Mouse (Mus musculus) CD4-positive, CD25-positive, alpha-beta regulatory T cell, adult 2 months (primary cell): ENCODE data around the gene Gtsf1.
"Not testable (repeated sequence)": the region's sequence is repeated elsewhere in the genome, so short reads cannot be mapped to it uniquely, and the experiment has no call there.

Experiments used
- DNase-seq: peaks from one replicate; pipeline ENCODE4 v3.0.0-alpha.2; 2012; ENCODE audit warnings: low read depth, low spot score

The Gtsf1 gene

GRCm38 (mm10) chr15:103430241-103430640 lies at the start of gene Gtsf1:
Gene Gtsf1, minus strand, starts transcription at chr15:103430470.
- no peak for DNase-seq

- no peak for DNase-seq
These were observed 48.9 kb upstream of the Gtsf1 start for GRCm38 (mm10) chr15:103479080-103479606.

- DNase-seq = no peak
These were observed 43.5 kb upstream of the Gtsf1 start for GRCm38 (mm10) chr15:103473769-103474168.

- no peak for DNase-seq
These were observed 42.9 kb upstream of the Gtsf1 start for GRCm38 (mm10) chr15:103473182-103473581.

GRCm38 (mm10) chr15:103472265-103472664 lies 42.0 kb upstream of the Gtsf1 start:
- DNase-seq = no peak

GRCm38 (mm10) chr15:103471488-103472194 lies 41.4 kb upstream of the Gtsf1 start:
- no peak for DNase-seq

- DNase-seq = no peak
These were observed 32.4 kb upstream of the Gtsf1 start for GRCm38 (mm10) chr15:103462539-103463261.

- peak; percentile 45 for DNase-seq
These were observed 24.2 kb upstream of the Gtsf1 start for GRCm38 (mm10) chr15:103454449-103454848.

GRCm38 (mm10) chr15:103453551-103454218 lies 23.4 kb upstream of the Gtsf1 start, which contains the start of gene Nckap1l:
Gene Nckap1l, plus strand, starts transcription at chr15:103453794.
- DNase-seq = peak; percentile 90

GRCm38 (mm10) chr15:103448369-103448768 lies 18.1 kb upstream of the Gtsf1 start, which contains the start of gene Gtsf2:
Gene Gtsf2, minus strand, starts transcription at chr15:103448469.
- DNase-seq = no peak

- DNase-seq = not testable (repeated sequence)
These were observed 15.7 kb upstream of the Gtsf1 start for GRCm38 (mm10) chr15:103445966-103446365.

GRCm38 (mm10) chr15:103427017-103427416 lies 3.3 kb downstream of the Gtsf1 start:
- DNase-seq = no peak

- DNase-seq = not testable (repeated sequence)
These were observed 24.7 kb downstream of the Gtsf1 start for GRCm38 (mm10) chr15:103405586-103405985.

- DNase-seq = no peak
These were observed 28.9 kb downstream of the Gtsf1 start for GRCm38 (mm10) chr15:103401361-103401760.

GRCm38 (mm10) chr15:103393577-103393976 lies 36.7 kb downstream of the Gtsf1 start:
- DNase-seq = no peak

GRCm38 (mm10) chr15:103388556-103389145 lies 41.6 kb downstream of the Gtsf1 start:
- DNase-seq = peak; percentile 35

- DNase-seq = no peak
These were observed 46.3 kb downstream of the Gtsf1 start for GRCm38 (mm10) chr15:103383771-103384488.

- DNase-seq = no peak
These were observed 47.4 kb downstream of the Gtsf1 start for GRCm38 (mm10) chr15:103382795-103383406.

- no peak for DNase-seq
These were observed 48.2 kb downstream of the Gtsf1 start for GRCm38 (mm10) chr15:103382075-103382474.

- no peak for DNase-seq
These were observed 51.5 kb downstream of the Gtsf1 start for GRCm38 (mm10) chr15:103378665-103379356.
